Mouse (Mus musculus) E14TG2a.4 (cell line): ENCODE results near the gene Vps8.

Experiments
- CTCF ChIP-seq: conservative IDR thresholded peaks from 2 replicates; pipeline ENCODE4 v1.5.1; 2014; ENCODE audit warnings: low read length
- NANOG ChIP-seq: IDR thresholded peaks from 2 replicates; pipeline ENCODE4 v1.6.1; 2014; ENCODE audit warnings: borderline replicate concordance, low read length, mixed read lengths

GRCm38 (mm10) chr16:21527271-21528007 is 104.5 kb downstream of the Vps8 start:
- TF ChIP-seq CTCF (no peak), NANOG (no peak)
